Mouse (Mus musculus) forebrain, embryonic 16.5 days (tissue): Measurements from ENCODE around the gene Vstm5. TPM values are rescaled to one million over a fixed set of nuclear protein-coding genes. Genes with fewer than 3 reads are reported as not detected.
"Not testable (repeated sequence)": the region's sequence is repeated elsewhere in the genome, so short reads cannot be mapped to it uniquely, and the experiment has no call there.

Experiments
- ATAC-seq: fragments of 200-750 bp; cut with Nextera tagmentation; 2 replicates; pipeline ENCODE4 v1.8.0; 2017; ENCODE audit warnings: mild to moderate bottlenecking, moderate library complexity
- H3K27ac ChIP-seq: fragments of 300-500 bp; sonication (generic); 2 replicates; pipeline ENCODE4 v1.5.1; 2014; ENCODE audit warnings: low read length, control low read depth
- H3K27me3 ChIP-seq: fragments of 300-500 bp; sonication (generic); replicated peaks from 2 replicates; pipeline ENCODE4 v1.6.1; 2014; ENCODE audit warnings: low read length; ENCODE audit not compliant: control insufficient read depth, insufficient read depth
- H3K36me3 ChIP-seq: fragments of 300-500 bp; sonication (generic); 2 replicates; pipeline ENCODE4 v1.6.1; 2014; ENCODE audit not compliant: control insufficient read depth, insufficient read depth
- H3K4me1 ChIP-seq: fragments of 300-500 bp; sonication (generic); replicated peaks from 2 replicates; pipeline ENCODE4 v1.6.1; 2014; ENCODE audit warnings: low read length; ENCODE audit not compliant: control insufficient read depth, insufficient read depth
- H3K4me2 ChIP-seq: fragments of 300-500 bp; sonication (generic); 2 replicates; pipeline ENCODE4 v1.6.1; 2014; ENCODE audit warnings: mild to moderate bottlenecking, low read length, control low read depth
- H3K4me3 ChIP-seq: fragments of 300-500 bp; sonication (generic); replicated peaks from 2 replicates; pipeline ENCODE4 v1.5.1; 2014; ENCODE audit warnings: mild to moderate bottlenecking, low read length, control low read depth
- H3K9ac ChIP-seq: fragments of 300-500 bp; sonication (generic); replicated peaks from 2 replicates; pipeline ENCODE4 v1.6.1; 2014; ENCODE audit warnings: low read depth, low read length, control low read depth
- H3K9me3 ChIP-seq: fragments of 300-500 bp; sonication (generic); 2 replicates; pipeline ENCODE4 v1.6.1; 2016; ENCODE audit warnings: low read length; ENCODE audit not compliant: control insufficient read depth
- WGBS: fragments of 180-500 bp; shearing (Covaris S2); extraction: QIAGEN DNeasy Blood & Tissue Kit; methylation state at CpG from one replicate; pipeline ENCODE4 v1.1.7; 2014; 5-methylcytosine and 5-hydroxymethylcytosine counted together
- polyA plus RNA-seq: library from polyadenylated mRNA; unstranded; fragments of >200 nt; fragmentation: Nextera tagmentation; extraction: Ambion mirVana; gene quantifications from 2 replicates; pipeline ENCODE4 v1.2.1, GENCODE M21; 2015

Gene Vstm5
- 6.2 and 12.1 TPM in 2 replicates for polyA plus RNA-seq

DNA sequence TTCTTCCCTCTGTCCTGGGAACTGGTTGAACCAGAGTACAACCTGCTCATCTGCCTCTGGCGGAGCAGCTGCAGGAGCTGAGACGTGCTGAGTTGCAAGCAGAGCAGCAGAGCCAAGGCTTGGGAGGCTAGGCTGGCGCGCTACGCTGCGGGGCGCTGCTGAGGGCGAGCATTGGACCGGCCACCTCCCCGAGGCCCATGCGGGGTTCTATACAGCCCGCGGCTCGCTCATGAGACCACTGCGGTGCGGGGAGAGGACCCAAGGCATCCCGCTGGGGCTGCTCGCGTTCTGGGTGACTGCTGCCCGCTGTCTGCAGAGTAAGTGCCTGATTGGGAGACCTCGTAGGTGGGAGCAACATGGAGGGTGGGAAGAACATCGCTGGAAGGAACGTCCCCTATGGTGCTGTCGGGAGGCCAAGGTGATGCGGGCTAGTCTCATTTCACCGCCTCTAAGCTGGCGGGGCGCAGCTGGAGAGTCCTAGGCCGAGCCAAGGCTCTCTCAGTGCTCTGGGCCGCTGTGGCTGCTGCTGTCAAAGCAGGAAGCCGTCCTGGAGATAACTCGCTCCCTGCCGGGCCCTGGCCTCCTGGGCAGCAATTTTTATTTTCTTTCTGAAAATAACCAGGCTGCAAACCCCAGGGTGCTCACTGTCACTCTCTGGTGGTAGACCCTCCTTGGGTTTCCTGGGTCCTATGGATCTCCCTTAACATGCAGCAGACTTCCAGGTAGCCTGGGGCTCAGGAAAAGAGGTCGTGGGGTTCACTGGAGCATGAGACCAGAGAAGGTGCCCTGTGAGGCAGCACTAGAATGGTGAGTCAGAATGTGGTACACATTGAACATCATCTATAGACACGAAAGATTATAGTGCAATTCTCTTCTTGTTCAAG lies at the start of gene Vstm5:
Gene Vstm5, plus strand, starts transcription at position 4 of the 884 bp plus-strand sequence.
- Histone ChIP-seq H3K4me3 (peak within 1 kb of the TSS; percentile 55), H3K27me3 (no peaks in the 10 kb centered on the region), H3K27ac (no peak within 1 kb of the TSS; the same call in 1 of the 2 replicates), H3K9me3 (no peaks in the 10 kb centered on the region), H3K4me1 (peaks cover 11% of the 10 kb centered on the region), H3K36me3 (no peaks in the 10 kb centered on the region), H3K4me2 (peak within 1 kb of the TSS; percentile 79), H3K9ac (peak within 1 kb of the TSS; percentile 79)
- ATAC-seq = peak; percentile 93
- WGBS = 5% methylated on average over 35 of the region's 35 CpGs

DNA sequence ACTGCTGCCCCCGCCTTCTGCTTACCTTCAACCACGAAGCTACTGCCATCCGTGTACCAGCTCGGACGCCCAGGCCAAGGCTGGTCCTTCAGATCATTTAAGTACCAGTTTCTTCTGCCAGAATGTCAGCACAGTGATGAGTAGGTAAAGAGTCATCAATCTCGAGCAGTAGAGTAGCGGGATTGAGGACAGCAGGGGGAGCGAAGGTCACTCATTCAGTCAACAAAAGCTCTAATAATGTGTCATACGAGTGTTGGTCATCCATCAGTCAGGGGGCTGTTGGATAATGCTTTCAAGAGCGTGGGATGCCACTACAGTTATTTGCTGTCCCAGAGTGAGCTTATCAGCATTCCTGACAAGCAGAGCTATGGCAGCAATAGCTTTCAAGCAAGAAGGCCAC lies 44.0 kb upstream of the Vstm5 start:
- not testable (repeated sequence) for H3K4me2 ChIP-seq, H3K27ac ChIP-seq, H3K4me1 ChIP-seq, H3K9me3 ChIP-seq, H3K36me3 ChIP-seq, ATAC-seq, H3K4me3 ChIP-seq, H3K9ac ChIP-seq, H3K27me3 ChIP-seq
- 84% methylated on average over 10 of the region's 10 CpGs for WGBS

DNA sequence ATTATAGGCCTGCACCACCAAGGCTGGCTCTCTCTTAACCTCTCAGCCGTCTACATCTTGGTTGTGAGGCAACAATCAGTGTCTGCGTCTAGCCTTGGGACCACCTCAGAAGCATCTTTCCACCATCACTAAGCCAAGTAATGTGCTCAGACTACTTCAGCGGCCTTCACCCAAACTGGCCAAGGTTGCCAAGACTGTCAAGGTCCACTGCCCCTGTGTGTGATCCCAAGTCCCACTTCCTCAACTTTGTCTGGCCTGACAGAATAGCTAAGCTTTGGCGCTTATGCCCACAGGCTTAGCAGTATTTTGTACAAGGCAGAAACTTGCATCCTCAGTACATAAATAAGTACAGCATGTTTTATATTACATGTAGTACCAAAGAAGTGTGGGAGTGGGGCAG lies 32.2 kb upstream of the Vstm5 start:
- Histone ChIP-seq H3K4me1 (no peaks in the 10 kb centered on the region), H3K9ac (no peak overlapping the region), H3K4me3 (no peak overlapping the region), H3K36me3 (no peaks in the 10 kb centered on the region), H3K9me3 (no peaks in the 10 kb centered on the region), H3K27ac (no peak overlapping the region), H3K27me3 (no peaks in the 10 kb centered on the region), H3K4me2 (no peak overlapping the region)
- no peak for ATAC-seq
- 94% methylated on average over 4 of the region's 4 CpGs for WGBS

DNA sequence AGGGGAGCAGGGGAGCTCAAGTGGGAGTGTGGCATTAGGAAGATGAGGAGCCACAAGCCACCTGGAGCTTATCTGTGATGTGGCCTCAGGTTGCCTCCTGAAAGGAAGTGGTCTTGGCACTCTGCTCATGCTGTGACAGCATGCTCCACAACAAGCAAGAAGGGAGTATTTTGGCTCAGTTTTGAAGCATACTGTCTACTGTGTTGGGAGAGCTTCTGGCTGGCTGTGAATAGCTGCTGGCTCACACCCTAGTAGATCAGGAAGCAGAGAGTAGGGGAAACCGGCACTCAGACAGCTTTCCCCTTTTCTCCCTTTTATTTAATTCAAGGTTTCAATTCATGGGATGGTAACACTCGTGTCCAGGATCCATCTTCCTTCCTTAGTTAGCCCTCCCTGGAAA lies 29.5 kb upstream of the Vstm5 start:
- 63% methylated on average over 2 of the region's 2 CpGs for WGBS
- H3K9me3 ChIP-seq = no peaks in the 10 kb centered on the region
- no peak for ATAC-seq

DNA sequence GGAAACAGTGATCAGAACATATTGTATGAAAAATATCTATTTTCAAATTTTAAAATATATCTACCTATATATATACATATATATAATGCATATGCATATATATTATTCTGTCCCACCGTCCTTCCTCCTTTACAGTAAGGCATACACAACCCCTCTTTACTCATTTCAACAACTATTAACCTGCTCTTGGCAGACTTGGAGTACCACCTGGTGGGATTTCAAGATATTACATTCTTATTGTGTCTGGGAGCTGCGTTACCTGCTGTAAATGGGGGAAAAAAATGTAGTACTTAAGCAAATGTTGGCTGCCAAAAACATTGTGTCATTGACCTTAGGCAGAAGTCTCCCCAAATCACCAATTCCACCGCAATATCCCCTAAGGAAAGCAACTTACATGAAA lies 27.0 kb upstream of the Vstm5 start:
- WGBS = 89% methylated on average over 3 of the region's 3 CpGs
- H3K4me1 ChIP-seq = no peaks in the 10 kb centered on the region
- no peak overlapping the region for H3K4me2 ChIP-seq
- H3K9ac ChIP-seq = no peak overlapping the region
- no peak overlapping the region for H3K4me3 ChIP-seq
- H3K27me3 ChIP-seq = no peaks in the 10 kb centered on the region
- no peaks in the 10 kb centered on the region for H3K9me3 ChIP-seq
- no peak overlapping the region for H3K27ac ChIP-seq
- no peak for ATAC-seq
- H3K36me3 ChIP-seq = no peaks in the 10 kb centered on the region

More for the DNA sequence above, 29.5 kb upstream of the Vstm5 start:
- Histone ChIP-seq H3K27ac (no peak overlapping the region), H3K4me2 (no peak overlapping the region), H3K4me1 (no peaks in the 10 kb centered on the region), H3K4me3 (no peak overlapping the region), H3K27me3 (no peaks in the 10 kb centered on the region), H3K9ac (no peak overlapping the region), H3K36me3 (no peaks in the 10 kb centered on the region)

DNA sequence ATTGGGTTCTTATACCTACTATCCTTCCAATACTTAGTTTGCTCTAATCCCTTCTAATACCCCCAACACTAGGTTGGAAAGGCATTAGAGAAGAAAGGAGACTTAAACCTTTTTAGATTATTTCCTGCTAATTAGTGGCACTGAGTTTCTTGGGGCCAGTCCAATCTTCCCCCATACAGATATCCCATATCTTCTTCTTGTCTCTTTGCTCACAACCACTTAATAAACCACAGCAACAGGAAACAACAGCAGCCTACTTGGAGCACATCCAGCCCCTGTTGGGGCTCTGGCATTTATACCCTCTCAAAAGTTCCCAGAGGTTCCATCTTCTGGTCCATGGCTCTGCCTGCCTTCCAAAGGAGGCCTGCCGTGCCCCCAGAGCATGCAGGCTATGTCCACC lies 25.1 kb upstream of the Vstm5 start:
- Histone ChIP-seq H3K4me2 (no peak overlapping the region), H3K27me3 (no peaks in the 10 kb centered on the region), H3K36me3 (no peaks in the 10 kb centered on the region), H3K27ac (no peak overlapping the region), H3K4me3 (no peak overlapping the region), H3K4me1 (no peaks in the 10 kb centered on the region), H3K9me3 (no peaks in the 10 kb centered on the region), H3K9ac (no peak overlapping the region)
- no peak for ATAC-seq
- WGBS = 83% methylated on average over 1 of the region's 1 CpGs

DNA sequence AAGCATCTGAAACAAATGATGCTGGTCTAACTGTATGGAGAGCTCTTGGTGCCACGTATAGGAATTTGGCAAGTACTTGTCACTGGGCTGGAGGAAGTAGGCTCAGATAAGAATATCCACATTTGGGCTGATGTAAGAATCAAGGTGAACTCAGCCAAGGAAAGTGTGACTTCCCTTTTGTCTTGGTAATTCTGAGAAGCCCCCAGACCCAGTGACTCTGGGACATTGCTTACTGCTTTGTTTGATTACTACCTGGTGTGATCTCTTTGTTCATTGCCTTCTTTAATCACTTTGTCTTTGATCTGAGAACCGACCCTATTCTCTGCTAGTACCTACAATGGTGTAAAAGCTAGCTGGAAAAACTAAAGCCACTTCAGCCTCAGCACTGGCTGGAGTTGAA lies 13.9 kb upstream of the Vstm5 start:
- Histone ChIP-seq H3K9me3 (no peaks in the 10 kb centered on the region), H3K4me2 (no peak overlapping the region), H3K4me3 (no peak overlapping the region), H3K27ac (no peak overlapping the region), H3K36me3 (no peaks in the 10 kb centered on the region), H3K4me1 (no peaks in the 10 kb centered on the region), H3K27me3 (no peaks in the 10 kb centered on the region), H3K9ac (no peak overlapping the region)
- WGBS = 40% methylated on average over 2 of the region's 2 CpGs
- ATAC-seq = no peak

DNA sequence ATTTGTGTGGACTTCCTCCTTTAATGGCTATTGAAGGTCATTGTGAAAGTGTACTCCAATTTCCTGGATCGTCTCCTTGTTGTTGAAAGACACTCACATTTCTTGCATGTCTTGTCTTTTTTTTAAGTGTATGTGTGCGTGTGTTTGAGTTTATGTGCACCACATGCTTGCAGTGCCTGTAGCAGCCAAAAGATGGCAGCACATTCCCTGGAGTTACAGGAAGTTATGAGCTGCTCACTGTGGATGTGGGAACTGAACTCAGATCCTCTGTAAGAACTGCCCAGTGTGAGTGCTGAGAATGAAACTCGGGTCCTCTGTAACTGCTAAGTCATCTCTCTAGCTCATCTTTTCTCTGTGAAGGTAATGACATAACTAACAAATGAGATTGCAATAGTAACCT lies 6.4 kb upstream of the Vstm5 start:
- no peak overlapping the region for H3K4me3 ChIP-seq
- H3K9ac ChIP-seq = no peak overlapping the region
- no peaks in the 10 kb centered on the region for H3K4me1 ChIP-seq
- H3K27me3 ChIP-seq = no peaks in the 10 kb centered on the region
- H3K36me3 ChIP-seq = no peaks in the 10 kb centered on the region
- H3K27ac ChIP-seq = no peak overlapping the region
- WGBS = 93% methylated on average over 3 of the region's 3 CpGs
- H3K9me3 ChIP-seq = no peaks in the 10 kb centered on the region
- ATAC-seq = no peak
- H3K4me2 ChIP-seq = no peak overlapping the region

DNA sequence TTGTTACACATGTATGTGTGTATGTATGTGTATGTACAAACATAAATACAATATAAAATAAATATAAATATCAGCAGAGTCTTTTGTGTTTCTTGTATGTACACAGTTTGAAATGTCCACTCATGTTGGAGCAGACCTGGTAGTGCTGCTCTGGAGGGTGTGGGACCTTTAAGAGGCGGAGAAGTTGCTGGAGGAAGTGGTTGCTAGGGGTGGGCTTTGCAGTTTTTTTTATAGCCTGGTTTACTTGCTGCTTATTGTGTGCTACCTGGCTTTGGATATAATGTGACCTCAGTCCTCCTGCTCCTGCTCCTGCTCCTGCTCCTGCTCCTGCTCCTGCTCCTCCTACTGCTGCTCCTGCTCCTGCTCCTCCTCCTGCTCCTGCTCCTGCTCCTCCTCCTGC lies 5.2 kb upstream of the Vstm5 start:
- Histone ChIP-seq H3K36me3 (no peaks in the 10 kb centered on the region), H3K9me3 (no peaks in the 10 kb centered on the region)

More for the DNA sequence above, 5.2 kb upstream of the Vstm5 start:
- 92% methylated on average over 1 of the region's 1 CpGs for WGBS
- no peak overlapping the region for H3K9ac ChIP-seq
- ATAC-seq = no peak
- no peaks in the 10 kb centered on the region for H3K27me3 ChIP-seq
- H3K4me3 ChIP-seq = no peak overlapping the region
- no peak overlapping the region for H3K4me2 ChIP-seq
- H3K4me1 ChIP-seq = peaks cover 3% of the 10 kb centered on the region; the same call in 1 of the 2 replicates
- no peak overlapping the region for H3K27ac ChIP-seq
